Mouse (Mus musculus) megakaryocyte-erythroid progenitor cell, adult 5-6 weeks (primary cell): ENCODE data around the gene Calhm6. TPM values are rescaled to one million over a fixed set of nuclear protein-coding genes. Genes with fewer than 3 reads are reported as not detected.

Experiments
- ATAC-seq: replicated peaks from 2 replicates; pipeline ENCODE4 v1.8.0; 2016; ENCODE audit warnings: mild to moderate bottlenecking, inconsistent platforms; ENCODE audit not compliant: severe bottlenecking, poor library complexity, low FRiP score, low TSS enrichment
- total RNA-seq, 2 experiments: library from RNA; stranded (forward) in 1 of 2; stranded (reverse) in 1 of 2; fragments of 200-1000, 215-1000 nt in 1 of 2; fragments of >200 nt in 1 of 2; fragmentation: Nextera tagmentation in 1 of 2; gene quantifications; 2 replicates each; pipeline ENCODE4 v1.2.3; 2014 to 2017

Calhm6 gene
- total RNA-seq (2014; fragmentation: Nextera tagmentation) (0.79 and 0.94 TPM in 2 replicates), total RNA-seq (2017) (4.5 TPM in 1 of 2 replicates, not detected in the other)

GRCm38 (mm10) chr10:34127392-34128378, at the start of gene Calhm6:
TSS of gene Calhm6 (minus strand) at chr10:34127984.
- peak; percentile 85 for ATAC-seq

DNA sequence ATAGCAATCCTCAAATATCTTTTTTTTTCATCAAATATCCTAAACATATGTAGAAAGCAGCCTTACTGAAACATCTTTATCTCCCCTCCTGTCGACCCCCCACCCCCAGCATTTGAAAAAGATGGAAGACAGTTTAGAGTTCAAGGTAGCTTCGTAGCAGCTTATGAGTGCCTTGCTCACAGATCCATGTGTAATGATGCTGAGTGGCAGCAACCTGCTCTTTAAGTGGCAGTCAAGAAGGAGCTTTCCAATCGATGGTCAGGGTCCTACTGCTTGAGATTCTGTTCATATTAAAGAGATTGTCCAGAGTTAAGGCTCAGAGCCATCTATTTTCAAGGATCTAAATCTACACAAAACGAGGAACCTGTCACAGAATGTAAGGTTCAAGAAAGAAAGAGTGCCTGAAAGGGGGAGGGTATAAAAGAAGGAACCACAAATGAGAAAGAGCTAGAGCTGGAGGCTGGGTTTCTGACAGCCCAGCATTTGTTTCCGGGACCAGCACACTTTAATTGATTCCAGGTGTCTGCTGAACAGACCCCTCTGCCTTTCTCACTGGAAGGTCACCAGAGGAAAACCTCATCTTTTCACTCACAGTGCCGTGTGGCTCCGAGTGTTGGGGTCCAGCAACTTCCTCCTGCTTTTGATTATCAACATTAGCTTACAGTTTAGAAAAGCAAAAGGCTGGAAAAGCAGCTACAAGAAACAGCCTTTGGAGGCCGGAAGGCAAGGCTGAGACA, 48.3 kb upstream of the Calhm6 start:
- ATAC-seq, result no peak

- no peak for ATAC-seq
Observed at GRCm38 (mm10) chr10:34172663-34173282, 45.0 kb upstream of the Calhm6 start.

- no peak for ATAC-seq
Observed at GRCm38 (mm10) chr10:34171660-34172059, 43.9 kb upstream of the Calhm6 start.

DNA sequence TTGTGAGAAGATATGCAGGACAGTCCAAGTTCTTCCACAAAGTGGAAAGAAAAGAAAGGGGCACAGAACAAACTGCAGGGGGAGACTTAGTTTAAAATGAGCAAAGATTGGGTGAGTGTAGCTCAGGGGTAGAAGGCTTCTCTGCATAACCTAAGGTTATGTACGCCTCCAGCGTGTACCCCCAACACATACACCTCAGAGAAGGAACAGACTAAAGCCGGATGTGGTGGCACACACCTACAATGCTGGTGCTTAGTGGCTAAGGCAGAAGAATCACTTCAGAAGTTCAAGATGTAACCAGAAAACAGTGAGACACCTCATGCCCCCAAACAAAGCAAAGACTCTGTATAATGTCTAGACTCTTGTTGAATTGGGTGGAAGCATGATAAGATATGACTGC, 43.4 kb upstream of the Calhm6 start:
- ATAC-seq, result no peak

DNA sequence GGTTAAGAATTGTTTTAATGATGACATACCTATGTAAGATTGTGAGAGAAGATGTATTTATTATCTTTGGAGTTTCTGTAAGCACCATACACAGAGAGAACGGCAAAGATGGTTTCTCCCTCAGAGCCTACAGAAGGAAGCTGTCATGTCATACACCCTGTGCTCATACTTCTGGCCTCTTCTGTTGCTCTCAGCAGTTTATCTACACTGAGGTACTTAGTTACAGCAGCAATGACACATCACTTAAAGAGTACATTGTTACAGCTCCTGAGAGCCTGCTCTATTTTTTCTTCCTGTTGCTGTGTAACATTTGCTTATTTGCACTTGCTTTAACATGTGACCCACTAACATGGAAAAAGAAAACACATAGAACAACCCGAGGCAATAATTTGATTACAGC, 39.2 kb upstream of the Calhm6 start:
- no peak for ATAC-seq

DNA sequence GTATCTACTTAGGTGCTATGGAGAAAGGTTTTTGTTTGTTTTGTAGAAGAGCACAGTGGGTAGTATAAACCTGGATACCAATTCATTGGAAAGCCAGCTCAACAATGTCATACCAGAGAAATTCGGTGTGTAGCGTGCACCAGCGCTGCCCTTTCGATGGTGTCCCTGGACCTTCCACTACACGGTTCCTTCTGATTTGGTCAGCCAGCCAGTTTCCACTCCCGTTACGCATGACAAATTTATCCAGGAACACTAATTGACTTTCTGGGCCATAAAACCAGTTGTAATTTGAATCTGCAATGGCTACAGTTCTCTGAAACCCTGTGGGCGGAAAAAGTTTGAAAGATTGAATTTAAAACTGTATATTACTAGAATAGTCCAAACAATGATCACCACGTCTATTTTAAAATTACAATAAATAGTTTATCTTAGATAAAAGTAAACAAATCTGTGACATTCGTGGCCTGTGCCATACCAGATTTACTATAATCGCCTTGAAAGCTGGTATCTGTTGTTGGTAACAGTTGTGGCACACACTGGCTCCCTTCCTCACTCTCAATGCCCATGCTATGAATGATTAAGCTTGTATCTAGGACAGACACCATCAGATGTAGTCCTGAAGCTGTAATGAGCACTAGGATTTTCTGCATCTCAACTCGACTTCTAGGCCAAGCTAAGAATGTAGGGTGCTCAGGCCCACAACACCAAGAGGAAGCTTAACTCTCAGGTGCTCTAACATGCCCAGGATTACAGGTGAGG, 28.2 kb upstream of the Calhm6 start:
- no peak for ATAC-seq

DNA sequence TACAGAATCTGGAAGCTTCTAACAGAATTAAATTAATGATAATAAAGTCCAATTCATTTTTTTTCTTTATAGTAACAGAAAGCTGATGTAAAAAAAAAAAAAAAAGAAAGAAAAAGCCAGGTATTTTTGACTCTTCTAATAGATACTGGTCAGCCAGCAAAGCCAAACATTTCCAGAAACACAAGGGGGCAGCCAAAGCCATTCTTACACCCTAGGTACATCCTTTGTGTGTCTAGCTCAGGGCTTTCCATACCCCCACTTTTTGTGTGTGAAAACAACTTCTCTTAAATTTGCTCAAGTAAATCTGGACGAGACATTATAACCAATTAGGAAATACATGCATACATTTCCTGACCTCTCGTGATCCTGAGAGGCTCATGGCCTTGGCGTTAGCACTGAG, 24.0 kb upstream of the Calhm6 start:
- ATAC-seq, result no peak

- no peak for ATAC-seq
Observed at GRCm38 (mm10) chr10:34150454-34150853, 22.7 kb upstream of the Calhm6 start.

DNA sequence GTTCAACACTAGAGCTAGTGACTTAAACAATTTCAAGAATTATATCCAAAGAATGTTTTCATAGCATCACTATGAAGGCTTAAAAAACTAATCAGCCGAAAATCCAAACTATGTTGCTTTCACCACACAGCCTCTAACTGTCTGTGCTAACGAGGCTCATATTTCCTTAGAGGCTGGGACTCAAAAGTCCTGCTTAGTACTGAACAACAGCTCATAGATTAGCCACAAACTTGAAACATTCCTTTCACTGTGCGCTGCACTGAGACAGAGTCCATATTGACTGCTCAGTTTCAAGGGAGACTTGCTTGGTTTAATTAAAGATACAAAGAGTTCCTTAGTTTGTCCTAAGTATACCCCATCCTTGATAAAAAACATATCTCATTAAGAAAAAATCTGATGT, 22.0 kb upstream of the Calhm6 start:
- ATAC-seq, result no peak

- ATAC-seq, result no peak
Observed at GRCm38 (mm10) chr10:34141693-34142092, 13.9 kb upstream of the Calhm6 start.

DNA sequence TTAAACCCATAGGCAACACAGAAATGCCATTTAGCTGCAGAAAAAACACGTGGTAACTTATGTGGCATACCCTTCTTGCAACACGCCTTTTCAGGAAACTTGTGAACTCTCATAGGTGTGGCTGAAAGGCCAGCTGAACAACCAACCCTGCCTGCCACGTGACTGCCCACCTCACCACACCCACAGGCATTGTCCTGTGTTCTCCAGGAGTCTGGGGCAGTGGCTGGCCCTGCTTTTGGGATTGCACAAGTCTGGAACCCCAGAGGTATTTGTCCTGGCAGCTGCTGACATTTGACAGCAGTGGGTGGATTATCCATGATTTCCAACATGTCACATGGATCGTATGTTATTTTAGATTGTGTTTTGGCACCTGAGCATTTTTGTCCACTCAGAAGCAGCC, 12.0 kb upstream of the Calhm6 start:
- ATAC-seq, result no peak

DNA sequence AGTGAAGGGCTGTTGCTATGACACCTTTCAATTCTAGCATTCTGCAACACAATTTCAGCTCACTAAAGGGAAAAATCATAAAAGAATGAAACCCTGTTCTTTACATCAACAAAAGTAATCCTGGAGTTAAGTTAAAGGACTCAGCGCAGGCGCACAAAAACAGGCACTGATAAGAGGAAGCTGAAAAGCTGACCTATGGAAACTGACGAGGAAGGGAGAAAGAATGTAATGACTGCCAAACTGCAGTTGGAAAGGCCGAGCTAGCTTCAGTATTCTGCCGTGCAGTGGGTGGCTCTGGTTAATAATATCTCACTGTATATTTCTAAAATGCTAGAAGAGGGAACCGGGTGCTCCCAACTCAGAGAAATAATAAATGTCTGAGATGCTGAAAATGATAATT, 10.2 kb upstream of the Calhm6 start:
- ATAC-seq, result no peak

DNA sequence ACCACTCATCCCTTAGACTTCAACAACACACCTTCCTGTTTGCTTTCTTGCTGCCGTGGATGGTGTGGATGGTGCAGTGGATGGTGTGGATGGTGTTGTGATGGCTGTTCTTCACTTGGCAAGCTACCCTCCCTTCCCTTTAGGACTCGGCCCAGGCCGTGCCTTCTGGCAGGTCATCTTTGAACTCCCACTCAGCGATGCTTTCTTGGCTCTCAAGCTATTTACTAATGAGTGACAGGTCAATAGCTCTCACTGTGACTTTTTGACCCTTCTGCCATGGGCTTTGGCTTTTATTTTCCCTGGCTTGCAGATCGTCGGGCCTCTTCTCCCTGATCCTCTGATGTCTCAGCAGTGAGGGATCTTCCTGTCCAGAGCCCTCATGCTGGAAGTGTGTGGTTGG, 8.6 kb upstream of the Calhm6 start:
- ATAC-seq, result no peak

DNA sequence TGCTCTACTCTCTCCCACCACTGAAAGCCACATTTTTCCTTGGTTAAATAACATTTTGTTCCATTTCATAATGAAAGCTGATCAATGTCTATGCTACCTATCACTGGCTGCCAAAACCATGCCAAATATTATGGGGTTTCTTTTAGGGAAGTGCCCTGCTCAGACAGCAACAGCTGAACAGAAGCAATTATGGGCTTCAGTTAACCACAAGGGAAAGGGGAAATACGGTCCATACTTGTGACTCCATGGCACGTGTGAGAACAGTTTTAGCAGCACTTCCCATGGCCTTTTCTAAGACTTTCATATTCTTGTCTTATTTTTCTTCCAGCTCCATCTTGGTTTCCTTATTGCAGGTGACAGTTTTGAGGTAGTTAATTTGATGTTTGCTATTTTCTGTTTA, 3.6 kb upstream of the Calhm6 start:
- ATAC-seq, result no peak

- no peak for ATAC-seq
Observed at GRCm38 (mm10) chr10:34128391-34128790, 607 bp upstream of the Calhm6 start.

DNA sequence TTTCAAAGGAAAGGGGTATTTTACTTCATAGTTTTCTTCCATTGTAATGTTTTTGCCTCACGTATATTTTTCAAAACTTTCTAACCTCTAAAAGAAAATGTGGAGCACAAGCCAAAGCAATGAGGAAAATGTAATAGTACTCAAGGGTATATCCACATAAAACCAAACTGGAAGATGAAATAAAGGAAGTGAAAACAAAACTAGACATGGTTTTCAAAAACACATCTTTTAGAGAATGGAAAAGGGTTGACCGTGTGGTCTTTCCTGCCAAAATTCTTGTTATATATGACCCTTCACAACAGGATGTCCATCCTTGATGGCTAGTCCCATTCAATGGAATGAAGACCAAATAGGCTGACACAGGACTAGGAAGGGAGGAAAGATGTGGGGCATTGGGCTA, 9.4 kb downstream of the Calhm6 start:
- no peak for ATAC-seq

DNA sequence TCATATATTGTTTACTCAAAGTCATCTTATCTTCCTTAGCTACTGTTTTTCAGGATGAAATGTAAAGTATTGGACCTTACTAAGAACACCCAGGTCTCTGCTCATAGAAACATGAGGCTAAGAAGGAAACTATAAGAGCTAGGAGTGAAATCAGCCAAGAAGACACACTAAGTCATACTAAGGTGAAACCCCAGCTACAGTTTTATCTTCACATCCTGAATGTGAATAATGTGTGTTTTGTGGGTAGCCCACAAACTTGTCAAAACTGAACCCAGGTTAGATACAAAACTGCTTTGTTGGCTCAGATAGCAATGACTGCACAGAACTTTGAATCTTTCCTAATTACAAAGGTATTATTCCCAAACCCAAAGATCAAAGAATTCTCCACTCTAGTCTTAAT, 10.0 kb downstream of the Calhm6 start:
- ATAC-seq, result no peak

DNA sequence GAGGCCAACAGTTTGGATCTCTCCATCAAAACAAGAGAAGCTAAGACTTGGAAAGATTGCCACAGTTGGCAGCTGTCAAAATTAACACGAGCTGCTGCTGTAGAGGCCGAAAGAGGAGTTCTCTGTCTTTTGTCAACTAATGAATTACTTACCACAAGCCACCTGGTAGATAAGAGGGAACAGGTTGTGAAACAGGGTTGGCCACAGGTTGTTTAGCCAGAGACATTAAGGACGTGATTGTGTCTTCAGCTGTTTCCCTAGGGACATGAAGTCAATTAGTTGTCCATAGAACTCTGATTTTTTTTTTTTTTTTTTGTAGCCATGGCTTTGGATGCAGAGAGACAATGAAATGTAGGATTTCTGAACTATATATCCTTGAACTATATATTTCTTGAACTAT, 10.7 kb downstream of the Calhm6 start:
- ATAC-seq, result no peak
